Mouse (Mus musculus) hindbrain, embryonic 11.5 days (tissue): ENCODE results near the gene Aknad1. TPM values are rescaled to one million over a fixed set of nuclear protein-coding genes. Genes with fewer than 3 reads are reported as not detected.

Experiments used
- ATAC-seq: fragments of 200-750 bp; cut with Nextera tagmentation; 2 replicates; pipeline ENCODE4 v1.8.0; 2017; ENCODE audit warnings: mild to moderate bottlenecking, moderate TSS enrichment, moderate library complexity; ENCODE audit not compliant: low FRiP score
- DNase-seq: peaks from one replicate; pipeline ENCODE4 v3.0.0-alpha.2; 2015; ENCODE audit warnings: low spot score
- H3K27ac ChIP-seq: fragments of 300-500 bp; sonication (generic); 2 replicates; pipeline ENCODE4 v1.5.1; 2014; ENCODE audit warnings: mild to moderate bottlenecking, low read depth, low read length
- H3K27me3 ChIP-seq: fragments of 300-500 bp; sonication (generic); 2 replicates; pipeline ENCODE4 v1.6.1; 2014; ENCODE audit warnings: mild to moderate bottlenecking, low read length, moderate library complexity, mixed read lengths; ENCODE audit not compliant: control insufficient read depth, insufficient read depth
- H3K36me3 ChIP-seq: fragments of 300-500 bp; sonication (generic); 2 replicates; pipeline ENCODE4 v1.6.1; 2014; ENCODE audit warnings: mild to moderate bottlenecking, low read length, moderate library complexity, mixed read lengths; ENCODE audit not compliant: control insufficient read depth, insufficient read depth
- H3K4me1 ChIP-seq: fragments of 300-500 bp; sonication (generic); replicated peaks from 2 replicates; pipeline ENCODE4 v1.6.1; 2014; ENCODE audit warnings: low read length, mixed read lengths; ENCODE audit not compliant: control insufficient read depth, insufficient read depth
- H3K4me2 ChIP-seq: fragments of 300-500 bp; sonication (generic); replicated peaks from 2 replicates; pipeline ENCODE4 v1.6.1; 2014; ENCODE audit warnings: mild to moderate bottlenecking, low read depth, low read length
- H3K4me3 ChIP-seq: fragments of 300-500 bp; sonication (generic); 2 replicates; pipeline ENCODE4 v1.5.1; 2014; ENCODE audit warnings: low read depth, low read length
- H3K9ac ChIP-seq: fragments of 300-500 bp; sonication (generic); 2 replicates; pipeline ENCODE4 v1.6.1; 2014; ENCODE audit warnings: low read depth, low read length
- H3K9me3 ChIP-seq: fragments of 300-500 bp; sonication (generic); 2 replicates; pipeline ENCODE4 v1.6.1; 2016; ENCODE audit warnings: low read length; ENCODE audit not compliant: control insufficient read depth
- WGBS: fragments of 180-500 bp; shearing (Covaris S2); extraction: QIAGEN DNeasy Blood & Tissue Kit; methylation state at CpG from one replicate; pipeline ENCODE4 v1.1.7; 2014; 5-methylcytosine and 5-hydroxymethylcytosine counted together
- polyA plus RNA-seq: library from polyadenylated mRNA; unstranded; fragments of >200 nt; fragmentation: Nextera tagmentation; extraction: Ambion mirVana; gene quantifications from 2 replicates; pipeline ENCODE4 v1.2.1, GENCODE M21; 2014

Gene Aknad1
- polyA plus RNA-seq, 1 experiment from 2014 or later = not detected

DNA sequence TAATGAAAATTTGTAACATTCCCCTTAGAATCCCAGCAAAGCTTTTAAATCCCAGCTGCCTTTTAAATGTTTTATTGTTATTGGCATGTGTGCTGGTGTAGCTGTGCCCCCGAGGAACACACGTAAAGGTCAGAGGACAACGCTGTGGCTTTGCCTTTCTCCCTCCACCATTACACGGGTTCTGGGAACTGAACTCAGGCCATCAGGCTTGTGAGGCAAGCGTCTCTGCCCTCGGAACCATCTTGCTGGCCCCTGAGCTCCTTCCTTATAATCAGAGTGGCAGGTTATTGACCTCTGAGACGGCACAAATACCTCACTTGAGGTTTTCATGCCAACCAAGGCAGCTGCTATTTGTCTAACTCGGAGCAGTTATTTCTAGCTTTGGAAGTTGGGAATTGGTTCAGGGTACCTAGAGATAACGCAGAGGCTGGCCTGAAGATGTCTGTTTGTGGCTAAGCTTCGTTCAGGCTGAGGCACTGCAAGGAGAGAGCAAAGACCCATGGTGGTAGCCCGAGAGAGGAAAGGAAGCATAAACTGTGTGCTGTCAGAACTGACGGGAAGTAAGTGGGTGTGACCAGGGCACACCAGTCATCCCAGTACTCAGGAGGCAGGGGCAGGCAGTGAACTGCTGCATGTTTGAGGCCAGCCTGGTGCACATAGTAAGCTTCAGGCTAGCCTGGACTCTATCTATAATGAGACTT, 48.4 kb downstream of the Aknad1 start:
- Histone ChIP-seq H3K4me2 (no peak overlapping the region), H3K4me3 (no peak overlapping the region), H3K9ac (no peak overlapping the region), H3K9me3 (no peaks in the 10 kb centered on the region), H3K27me3 (no peaks in the 10 kb centered on the region), H3K27ac (no peak overlapping the region), H3K4me1 (no peaks in the 10 kb centered on the region), H3K36me3 (no peaks in the 10 kb centered on the region)
- DNase-seq (no peak), ATAC-seq (no peak)
- 79% methylated on average over 12 of the region's 12 CpGs for WGBS

- 91% methylated on average over 4 of the region's 4 CpGs for WGBS
- ATAC-seq = no peak
- Histone ChIP-seq H3K27me3 (no peaks in the 10 kb centered on the region), H3K4me2 (no peak overlapping the region), H3K36me3 (no peaks in the 10 kb centered on the region), H3K9me3 (no peaks in the 10 kb centered on the region), H3K27ac (no peak overlapping the region), H3K4me1 (no peaks in the 10 kb centered on the region), H3K4me3 (no peak overlapping the region), H3K9ac (no peak overlapping the region)
- DNase-seq = no peak
Observed at GRCm38 (mm10) chr3:108788455-108788794, 49.0 kb downstream of the Aknad1 start.

DNA sequence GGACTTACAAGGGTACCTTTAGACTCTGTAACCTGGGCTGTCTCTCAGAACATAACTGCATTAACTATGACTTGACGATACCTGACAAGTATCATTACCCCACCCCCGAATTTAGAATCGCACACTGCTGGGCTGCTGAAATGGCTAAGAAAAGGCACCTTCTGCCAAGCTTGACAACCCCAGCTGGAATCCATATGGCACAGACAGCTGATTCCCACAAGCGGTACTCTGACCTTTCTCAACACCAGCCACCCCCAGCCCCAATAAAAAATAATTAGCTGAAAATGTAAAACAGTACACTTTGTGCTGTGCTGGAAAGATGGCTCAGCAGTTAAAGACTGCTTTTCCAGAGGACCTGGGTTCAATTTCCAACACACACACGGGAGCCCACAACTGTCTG, 49.8 kb downstream of the Aknad1 start:
- no peaks in the 10 kb centered on the region for H3K27me3 ChIP-seq
- no peaks in the 10 kb centered on the region for H3K4me1 ChIP-seq
- 73% methylated on average over 5 of the region's 5 CpGs for WGBS
- H3K4me2 ChIP-seq = no peak overlapping the region
- no peak overlapping the region for H3K4me3 ChIP-seq
- no peak for DNase-seq
- H3K27ac ChIP-seq = no peak overlapping the region
- H3K36me3 ChIP-seq = no peaks in the 10 kb centered on the region
- H3K9ac ChIP-seq = no peak overlapping the region
- 0 out of 2 replicates have a peak, but pooled peaks have one; percentile 10 for ATAC-seq
- H3K9me3 ChIP-seq = no peaks in the 10 kb centered on the region

- DNase-seq = no peak
- H3K27me3 ChIP-seq = no peaks in the 10 kb centered on the region
- H3K9me3 ChIP-seq = no peaks in the 10 kb centered on the region
- H3K9ac ChIP-seq = no peak overlapping the region
- no peaks in the 10 kb centered on the region for H3K4me1 ChIP-seq
- no peak overlapping the region for H3K4me2 ChIP-seq
- H3K4me3 ChIP-seq = no peak overlapping the region
- H3K36me3 ChIP-seq = no peaks in the 10 kb centered on the region
- WGBS = 88% methylated on average over 3 of the region's 3 CpGs
- H3K27ac ChIP-seq = no peak overlapping the region
- no peak for ATAC-seq
Observed at GRCm38 (mm10) chr3:108790499-108790898, 51.0 kb downstream of the Aknad1 start.

DNA sequence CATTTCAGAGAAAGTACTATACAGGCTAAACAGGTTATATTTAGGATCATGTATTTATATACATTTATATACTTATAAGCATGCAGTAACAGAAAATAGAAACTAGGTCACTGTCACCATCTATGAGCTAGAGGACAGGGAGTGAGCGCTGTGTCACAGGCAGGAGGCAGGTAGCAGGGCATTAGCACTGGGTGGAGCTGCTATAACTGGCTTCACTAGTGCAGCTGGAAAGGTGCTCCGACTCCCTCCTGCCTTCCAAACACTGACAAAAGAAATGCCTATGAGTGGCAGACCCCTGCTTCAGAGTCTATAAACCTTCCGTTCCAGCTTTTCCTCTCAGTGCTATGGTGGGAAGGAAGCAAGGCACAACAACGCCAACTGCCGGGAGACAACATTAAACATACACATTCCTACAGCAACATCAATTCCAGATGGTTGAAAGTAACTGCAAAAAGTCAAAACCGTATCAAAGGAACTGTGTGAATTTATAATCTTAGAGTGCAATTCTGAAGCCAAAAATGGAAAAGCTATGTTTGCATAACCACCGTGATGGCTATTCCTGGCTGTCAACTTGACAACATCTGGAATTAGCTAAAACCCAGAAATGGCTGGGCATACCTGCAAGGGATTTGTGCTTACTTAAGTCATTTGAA, 51.7 kb downstream of the Aknad1 start:
- WGBS = 72% methylated on average over 7 of the region's 7 CpGs
- H3K36me3 ChIP-seq = no peaks in the 10 kb centered on the region
- H3K4me2 ChIP-seq = no peak overlapping the region
- no peaks in the 10 kb centered on the region for H3K4me1 ChIP-seq
- H3K9me3 ChIP-seq = no peaks in the 10 kb centered on the region
- no peak overlapping the region for H3K27ac ChIP-seq
- no peak overlapping the region for H3K9ac ChIP-seq
- DNase-seq (no peak), ATAC-seq (no peak)
- H3K27me3 ChIP-seq = no peaks in the 10 kb centered on the region
- no peak overlapping the region for H3K4me3 ChIP-seq

- ATAC-seq (no peak), DNase-seq (no peak)
- H3K36me3 ChIP-seq = no peaks in the 10 kb centered on the region
- H3K27me3 ChIP-seq = no peaks in the 10 kb centered on the region
- no peak overlapping the region for H3K4me2 ChIP-seq
- no peaks in the 10 kb centered on the region for H3K4me1 ChIP-seq
- no peak overlapping the region for H3K4me3 ChIP-seq
- H3K9ac ChIP-seq = no peak overlapping the region
- H3K27ac ChIP-seq = no peak overlapping the region
- no peaks in the 10 kb centered on the region for H3K9me3 ChIP-seq
Observed at GRCm38 (mm10) chr3:108792420-108792819, 53.0 kb downstream of the Aknad1 start.

DNA sequence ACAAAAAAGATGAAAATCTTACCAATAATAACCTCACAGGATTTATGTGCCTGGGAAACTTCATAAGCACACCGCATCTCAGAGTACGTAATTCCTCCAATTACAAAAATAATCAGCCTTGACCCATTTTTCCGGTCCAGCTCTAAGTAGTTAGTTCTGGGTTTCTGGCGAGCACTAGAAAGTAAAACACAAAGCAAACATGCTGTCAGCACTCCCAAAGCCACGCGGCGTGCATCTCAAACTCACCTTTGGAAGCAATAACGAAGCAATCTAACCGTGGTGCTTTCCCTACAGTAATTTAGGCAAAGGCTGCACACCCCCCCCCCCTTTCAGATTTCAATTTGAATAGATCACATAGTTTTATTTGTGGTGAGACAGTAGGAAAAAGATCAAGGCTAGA, 55.3 kb downstream of the Aknad1 start:
- Histone ChIP-seq H3K4me3 (no peak overlapping the region), H3K27ac (no peak overlapping the region), H3K4me1 (no peaks in the 10 kb centered on the region), H3K9me3 (no peaks in the 10 kb centered on the region), H3K36me3 (no peaks in the 10 kb centered on the region), H3K9ac (no peak overlapping the region), H3K4me2 (no peak overlapping the region), H3K27me3 (no peaks in the 10 kb centered on the region)
- WGBS = 94% methylated on average over 9 of the region's 9 CpGs
- ATAC-seq = no peak
- DNase-seq = no peak

GRCm38 (mm10) chr3:108795554-108796299, 56.3 kb downstream of the Aknad1 start:
- no peaks in the 10 kb centered on the region for H3K27me3 ChIP-seq
- WGBS = 92% methylated on average over 7 of the region's 7 CpGs
- H3K9ac ChIP-seq = no peak overlapping the region
- ATAC-seq (no peak), DNase-seq (no peak)
- H3K4me3 ChIP-seq = no peak overlapping the region
- H3K36me3 ChIP-seq = no peaks in the 10 kb centered on the region
- H3K9me3 ChIP-seq = no peaks in the 10 kb centered on the region
- H3K4me2 ChIP-seq = no peak overlapping the region
- H3K27ac ChIP-seq = no peak overlapping the region
- no peaks in the 10 kb centered on the region for H3K4me1 ChIP-seq

DNA sequence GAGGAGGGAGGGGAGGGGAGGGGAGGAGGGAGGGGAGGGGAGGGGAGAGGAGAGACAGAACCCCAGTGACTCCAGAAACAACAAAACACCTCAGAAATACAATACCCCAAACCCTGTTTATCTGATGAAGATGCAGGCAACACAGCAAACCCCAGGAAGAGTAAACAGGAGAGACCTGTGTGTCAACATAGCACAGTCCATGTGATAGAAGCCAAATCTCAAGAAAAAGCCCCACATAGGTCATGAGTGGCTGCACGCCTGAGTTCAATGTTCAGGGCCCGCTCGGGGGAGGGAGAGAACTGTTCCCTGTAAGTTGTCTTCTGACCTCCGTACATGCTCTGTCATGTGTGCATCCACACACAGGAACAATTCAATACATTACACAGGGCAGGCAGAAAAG, 56.9 kb downstream of the Aknad1 start:
- Histone ChIP-seq H3K27me3 (no peaks in the 10 kb centered on the region), H3K9ac (no peak overlapping the region), H3K27ac (no peak overlapping the region), H3K4me1 (no peaks in the 10 kb centered on the region), H3K4me2 (no peak overlapping the region), H3K9me3 (no peaks in the 10 kb centered on the region), H3K4me3 (no peak overlapping the region), H3K36me3 (no peaks in the 10 kb centered on the region)
- ATAC-seq (no peak), DNase-seq (no peak)
- WGBS = 91% methylated on average over 4 of the region's 4 CpGs
